Mouse (Mus musculus) heart, adult 2 months (tissue): ENCODE data around the gene Prpf6.

Experiments
- CTCF ChIP-seq: fragments of 200-600 bp; IDR thresholded peaks from 2 replicates; pipeline ENCODE4 v1.8.1; 2022; ENCODE audit warnings: antibody characterized with exemption, mild to moderate bottlenecking, moderate library complexity
- EP300 ChIP-seq: fragments of 200-500 bp; IDR thresholded peaks from 2 replicates; pipeline ENCODE4 v1.6.1; 2011; ENCODE audit warnings: low read depth, low read length, control low read depth; ENCODE audit not compliant: insufficient read depth
- POLR2A ChIP-seq: fragments of 200-500 bp; IDR thresholded peaks from 2 replicates; pipeline ENCODE4 v1.6.1; 2011; ENCODE audit warnings: mild to moderate bottlenecking, low read depth, low read length, control low read depth; ENCODE audit not compliant: insufficient read depth

- peak; percentile 24 for TF ChIP-seq CTCF
- TF ChIP-seq EP300: no peak
- TF ChIP-seq POLR2A: peak; percentile 75
Observed at GRCm38 (mm10) chr2:181592231-181593041, 768 bp downstream of the Prpf6 start, which contains the start of gene Zfp512b.
